Mouse (Mus musculus): ENCODE measurements around the gene Cd209a. TPM values are rescaled to one million over a fixed set of nuclear protein-coding genes. Genes with fewer than 3 reads are reported as not detected.
"Not testable (repeated sequence)": the region's sequence is repeated elsewhere in the genome, so short reads cannot be mapped to it uniquely, and the experiment has no call there.

Cd209a gene
- 0.08 TPM in 1 of 2 replicates, not detected in the other for polyA plus RNA-seq (2012; rRNA removed)

- no peaks in the 10 kb centered on the region for H3K36me3 ChIP-seq (ENCODE audit: control insufficient read depth, insufficient read depth, low read length)
- no peaks in the 10 kb centered on the region for H3K4me1 ChIP-seq (ENCODE audit: control insufficient read depth, insufficient read depth, low read length)
- no peak within 1 kb of the TSS for H3K4me3 ChIP-seq (ENCODE audit: control insufficient read depth, low read depth, low read length)
- H3K27me3 ChIP-seq (ENCODE audit: control insufficient read depth, insufficient read depth, low read length), result no peaks in the 10 kb centered on the region
- no peak for TF ChIP-seq CTCF (IDR thresholded peaks at IDR 0.05; ENCODE audit: control insufficient read depth, insufficient read depth, insufficient replicate concordance, low read depth, low read length)
- no peak for TF ChIP-seq POLR2A (IDR thresholded peaks at IDR 0.05; ENCODE audit: control insufficient read depth, low read depth, low read length)
- H3K27ac ChIP-seq (ENCODE audit: control insufficient read depth, insufficient read depth, low read depth, low read length), result no peak within 1 kb of the TSS
These were observed at the start of gene Cd209a for GRCm38 (mm10) chr8:3748761-3749160. Gene Cd209a (minus strand): TSS chr8:3748984.

- not testable (repeated sequence) for H3K4me3 ChIP-seq (ENCODE audit: control insufficient read depth, low read depth, low read length); H3K27ac ChIP-seq (ENCODE audit: control insufficient read depth, insufficient read depth, low read depth, low read length); H3K36me3 ChIP-seq (ENCODE audit: control insufficient read depth, insufficient read depth, low read length); H3K27me3 ChIP-seq (ENCODE audit: control insufficient read depth, insufficient read depth, low read length); H3K4me1 ChIP-seq (ENCODE audit: control insufficient read depth, insufficient read depth, low read length)
These were observed 19.9 kb upstream of the Cd209a start for GRCm38 (mm10) chr8:3768641-3769040.

DNA sequence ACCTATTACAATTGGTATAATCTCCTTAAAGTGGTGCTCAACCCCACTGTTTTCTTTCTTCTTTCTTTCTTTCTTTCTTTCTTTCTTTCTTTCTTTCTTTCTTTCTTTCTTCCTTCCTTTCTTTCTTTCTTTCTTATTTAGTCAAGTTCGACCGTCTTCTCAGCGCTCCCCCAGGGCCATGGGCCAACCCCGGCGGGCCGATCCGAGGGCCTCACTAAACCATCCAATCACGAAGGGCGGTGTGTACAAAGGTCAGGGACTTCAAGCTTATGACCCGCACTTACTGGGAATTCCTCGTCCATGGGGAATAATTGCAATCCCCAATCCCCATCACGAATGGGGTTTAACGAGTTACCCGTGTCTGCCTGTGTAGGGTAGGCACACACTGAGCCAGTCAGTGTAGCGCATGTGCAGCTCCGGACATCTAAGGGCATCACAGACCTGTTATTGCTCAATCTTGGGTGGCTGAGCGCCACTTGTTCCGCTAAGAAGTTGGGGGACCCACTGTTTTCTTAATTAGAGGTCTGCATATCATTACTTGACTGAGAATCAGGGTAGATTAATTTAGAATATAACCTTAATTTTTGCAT, 5.6 kb upstream of the Cd209a start:
- H3K4me3 ChIP-seq (ENCODE audit: control insufficient read depth, low read depth, low read length), result no peak overlapping the region
- H3K27ac ChIP-seq (ENCODE audit: control insufficient read depth, insufficient read depth, low read depth, low read length), result no peak overlapping the region
- no peaks in the 10 kb centered on the region for H3K36me3 ChIP-seq (ENCODE audit: control insufficient read depth, insufficient read depth, low read length)
- H3K27me3 ChIP-seq (ENCODE audit: control insufficient read depth, insufficient read depth, low read length), result no peaks in the 10 kb centered on the region
- TF ChIP-seq POLR2A (IDR thresholded peaks at IDR 0.05; ENCODE audit: control insufficient read depth, low read depth, low read length), result no peak
- TF ChIP-seq CTCF (IDR thresholded peaks at IDR 0.05; ENCODE audit: control insufficient read depth, insufficient read depth, insufficient replicate concordance, low read depth, low read length), result no peak
- H3K4me1 ChIP-seq (ENCODE audit: control insufficient read depth, insufficient read depth, low read length), result no peaks in the 10 kb centered on the region

DNA sequence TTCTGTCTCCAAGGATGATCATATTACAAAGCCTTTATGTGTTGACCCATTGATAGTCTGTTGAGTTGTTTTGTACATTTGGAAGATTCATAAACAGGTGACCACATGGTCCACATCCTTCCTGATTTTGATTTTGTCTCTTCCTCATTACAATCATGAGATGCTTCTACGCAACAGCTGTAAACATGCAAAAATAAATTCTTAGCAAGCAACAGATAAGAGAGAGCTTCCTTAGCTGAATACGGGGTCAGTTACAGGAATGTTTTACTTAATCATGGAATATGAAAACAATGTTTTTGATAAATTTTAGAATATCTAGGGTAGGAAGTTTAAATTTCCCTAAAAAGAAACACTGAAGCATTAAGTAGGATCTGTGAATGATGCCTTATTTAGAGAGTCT, 11.8 kb downstream of the Cd209a start:
- Histone ChIP-seq H3K27me3 (ENCODE audit: control insufficient read depth, insufficient read depth, low read length) (no peaks in the 10 kb centered on the region), H3K36me3 (ENCODE audit: control insufficient read depth, insufficient read depth, low read length) (no peaks in the 10 kb centered on the region), H3K4me1 (ENCODE audit: control insufficient read depth, insufficient read depth, low read length) (no peaks in the 10 kb centered on the region), H3K4me3 (ENCODE audit: control insufficient read depth, low read depth, low read length) (no peak overlapping the region), H3K27ac (ENCODE audit: control insufficient read depth, insufficient read depth, low read depth, low read length) (no peak overlapping the region)
- TF ChIP-seq POLR2A (IDR thresholded peaks at IDR 0.05; ENCODE audit: control insufficient read depth, low read depth, low read length), result no peak
- TF ChIP-seq CTCF (IDR thresholded peaks at IDR 0.05; ENCODE audit: control insufficient read depth, insufficient read depth, insufficient replicate concordance, low read depth, low read length), result no peak

GRCm38 (mm10) chr8:3735599-3735998, 13.2 kb downstream of the Cd209a start:
- Histone ChIP-seq H3K36me3 (ENCODE audit: control insufficient read depth, insufficient read depth, low read length) (no peaks in the 10 kb centered on the region), H3K27ac (ENCODE audit: control insufficient read depth, insufficient read depth, low read depth, low read length) (no peak overlapping the region), H3K27me3 (ENCODE audit: control insufficient read depth, insufficient read depth, low read length) (no peaks in the 10 kb centered on the region)

DNA sequence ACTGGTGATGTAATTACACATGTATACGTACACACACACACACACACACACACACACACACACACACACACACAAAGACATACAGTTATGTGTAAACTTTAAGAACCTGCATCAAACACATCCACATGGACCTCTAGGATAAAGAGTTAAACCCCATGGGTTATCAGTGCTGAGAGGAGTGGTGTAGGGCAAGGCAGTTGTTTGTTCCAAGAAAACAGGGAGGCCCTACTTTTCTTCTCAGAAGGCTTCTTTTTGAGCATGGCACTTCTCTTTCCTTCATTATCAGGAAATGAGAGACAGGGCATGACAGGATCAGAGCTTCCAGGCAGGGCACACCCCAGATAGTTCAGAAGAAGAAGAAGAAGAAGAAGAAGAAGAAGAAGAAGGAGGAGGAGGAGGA, 14.7 kb downstream of the Cd209a start:
- no peaks in the 10 kb centered on the region for H3K27me3 ChIP-seq (ENCODE audit: control insufficient read depth, insufficient read depth, low read length)
- no peak overlapping the region for H3K4me3 ChIP-seq (ENCODE audit: control insufficient read depth, low read depth, low read length)
- no peak overlapping the region for H3K27ac ChIP-seq (ENCODE audit: control insufficient read depth, insufficient read depth, low read depth, low read length)
- no peaks in the 10 kb centered on the region for H3K4me1 ChIP-seq (ENCODE audit: control insufficient read depth, insufficient read depth, low read length)
- TF ChIP-seq CTCF (IDR thresholded peaks at IDR 0.05; ENCODE audit: control insufficient read depth, insufficient read depth, insufficient replicate concordance, low read depth, low read length), result no peak
- TF ChIP-seq POLR2A (IDR thresholded peaks at IDR 0.05; ENCODE audit: control insufficient read depth, low read depth, low read length), result no peak
- no peaks in the 10 kb centered on the region for H3K36me3 ChIP-seq (ENCODE audit: control insufficient read depth, insufficient read depth, low read length)

More at GRCm38 (mm10) chr8:3735599-3735998, 13.2 kb downstream of the Cd209a start:
- H3K4me3 ChIP-seq (ENCODE audit: control insufficient read depth, low read depth, low read length), result no peak overlapping the region
- TF ChIP-seq POLR2A (IDR thresholded peaks at IDR 0.05; ENCODE audit: control insufficient read depth, low read depth, low read length), result no peak
- no peak for TF ChIP-seq CTCF (IDR thresholded peaks at IDR 0.05; ENCODE audit: control insufficient read depth, insufficient read depth, insufficient replicate concordance, low read depth, low read length)
- no peaks in the 10 kb centered on the region for H3K4me1 ChIP-seq (ENCODE audit: control insufficient read depth, insufficient read depth, low read length)

GRCm38 (mm10) chr8:3721041-3721440, 27.7 kb downstream of the Cd209a start:
- Histone ChIP-seq H3K27me3 (ENCODE audit: control insufficient read depth, insufficient read depth, low read length) (no peaks in the 10 kb centered on the region), H3K4me3 (ENCODE audit: control insufficient read depth, low read depth, low read length) (no peak overlapping the region), H3K4me1 (ENCODE audit: control insufficient read depth, insufficient read depth, low read length) (peaks cover 13% of the 10 kb centered on the region), H3K27ac (ENCODE audit: control insufficient read depth, insufficient read depth, low read depth, low read length) (no peak overlapping the region), H3K36me3 (ENCODE audit: control insufficient read depth, insufficient read depth, low read length) (no peaks in the 10 kb centered on the region)
- no peak for TF ChIP-seq POLR2A (IDR thresholded peaks at IDR 0.05; ENCODE audit: control insufficient read depth, low read depth, low read length)

- Histone ChIP-seq H3K4me3 (ENCODE audit: control insufficient read depth, low read depth, low read length) (no peak within 1 kb of the TSS), H3K4me1 (ENCODE audit: control insufficient read depth, insufficient read depth, low read length) (peaks cover 13% of the 10 kb centered on the region), H3K27me3 (ENCODE audit: control insufficient read depth, insufficient read depth, low read length) (no peaks in the 10 kb centered on the region), H3K27ac (ENCODE audit: control insufficient read depth, insufficient read depth, low read depth, low read length) (no peak within 1 kb of the TSS), H3K36me3 (ENCODE audit: control insufficient read depth, insufficient read depth, low read length) (no peaks in the 10 kb centered on the region)
- TF ChIP-seq CTCF (IDR thresholded peaks at IDR 0.05; ENCODE audit: control insufficient read depth, insufficient read depth, insufficient replicate concordance, low read depth, low read length), result no peak
- no peak for TF ChIP-seq POLR2A (IDR thresholded peaks at IDR 0.05; ENCODE audit: control insufficient read depth, low read depth, low read length)
These were observed 28.2 kb downstream of the Cd209a start, which contains the start of gene Clec4g for GRCm38 (mm10) chr8:3720551-3720950. Gene Clec4g (minus strand): TSS chr8:3720651.
